Mouse (Mus musculus) retina, embryonic 14.5 days (tissue): ENCODE measurements at regions not wholly inside any gene's neighbourhood (a gene's known extent, or its start where the extent isn't known, plus 50 kb on each side); places are given as distances from the start of the nearest gene placed in this dataset.

Experiments used
- DNase-seq: peaks from one replicate; pipeline ENCODE4 v3.0.0-alpha.2; 2015; ENCODE audit warnings: low spot score

GRCm38 (mm10) chr9:115361191-115361590 is 51.0 kb upstream of the Stt3b start:
- DNase-seq: no peak

- DNase-seq: no peak
These were observed 51.7 kb upstream of the Stt3b start for GRCm38 (mm10) chr9:115361881-115362280.

GRCm38 (mm10) chr9:115362486-115362885 is 52.3 kb upstream of the Stt3b start:
- no peak for DNase-seq

DNA sequence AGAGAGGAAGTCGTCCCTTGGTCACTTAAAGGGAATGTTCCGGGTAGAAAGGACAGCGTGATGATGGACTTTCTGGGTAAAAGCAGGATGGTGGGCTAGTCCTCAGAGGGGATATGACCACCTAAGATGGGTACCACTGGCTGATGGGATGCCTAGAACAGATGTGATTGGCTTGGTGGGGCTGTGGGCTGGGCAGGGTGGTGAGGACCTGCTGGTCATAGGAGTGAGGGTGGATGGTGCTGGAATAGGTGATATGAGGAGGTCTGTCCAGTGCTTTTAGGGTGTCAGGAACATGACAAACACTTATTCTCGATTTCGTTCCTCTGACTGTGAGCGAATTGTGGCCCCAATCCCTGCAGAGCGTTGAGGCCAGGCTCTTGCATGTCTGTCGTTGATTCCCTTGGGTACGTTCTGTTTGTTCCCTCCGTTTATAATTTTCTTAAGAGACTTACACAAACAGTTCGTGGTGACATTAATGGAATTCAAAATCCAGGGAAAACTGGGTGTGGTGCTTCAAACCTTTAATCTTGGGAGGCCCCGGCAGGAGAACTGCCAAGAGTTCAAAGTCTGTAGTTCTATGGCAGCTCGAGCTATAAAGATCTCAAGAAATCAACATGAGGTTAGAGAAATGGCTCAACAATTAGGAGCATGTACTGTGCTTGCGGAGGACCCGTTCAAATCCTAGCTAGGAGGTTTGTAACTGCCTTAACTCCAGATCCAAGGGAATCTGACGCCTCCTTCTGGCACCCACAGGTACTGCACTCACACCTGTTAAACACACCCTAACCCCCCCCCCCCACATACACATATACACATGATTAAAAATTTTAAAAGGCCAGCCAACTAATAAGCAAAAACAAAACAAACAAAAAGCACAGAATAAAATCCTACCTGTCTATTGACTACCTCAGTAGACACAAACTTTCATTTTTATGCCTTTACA is 55.0 kb upstream of the Stt3b start:
- no peak for DNase-seq

- no peak for DNase-seq
These were observed 57.6 kb upstream of the Stt3b start for GRCm38 (mm10) chr9:115367808-115368207.

GRCm38 (mm10) chr9:115380276-115380675 is 70.1 kb upstream of the Stt3b start:
- no peak for DNase-seq

DNA sequence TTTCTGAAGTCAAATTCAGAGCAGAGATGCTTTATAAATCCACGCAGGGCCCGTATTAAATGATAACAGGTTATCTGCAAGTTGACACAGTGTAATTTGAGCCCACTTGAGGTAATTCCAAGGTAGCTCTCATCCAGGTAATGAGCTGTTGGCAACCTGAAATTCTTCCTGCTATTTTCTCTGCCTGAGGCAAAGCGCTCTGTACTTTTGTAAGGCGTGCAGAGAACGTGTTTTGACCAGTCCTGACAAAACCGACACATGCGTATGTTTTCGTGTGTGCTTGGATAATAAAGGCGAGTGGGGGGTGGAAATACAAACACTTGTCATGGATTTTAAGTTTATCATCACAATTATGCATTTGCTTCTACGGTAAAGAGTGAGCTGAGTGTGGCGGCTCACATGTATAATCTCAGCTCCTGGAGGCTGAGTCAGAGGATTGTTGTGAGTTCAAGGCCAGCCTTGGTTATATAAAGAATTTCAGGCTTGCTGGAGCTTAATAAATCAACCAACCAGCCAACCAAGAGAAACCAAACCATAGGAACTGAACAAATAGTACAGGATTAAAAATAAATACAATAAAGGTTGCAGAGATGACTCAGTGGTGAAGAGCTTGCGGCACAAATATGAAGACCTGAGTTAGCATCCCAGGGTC is 72.7 kb upstream of the Stt3b start:
- no peak for DNase-seq

- no peak for DNase-seq
These were observed 73.7 kb upstream of the Stt3b start for GRCm38 (mm10) chr9:115383935-115384334.

DNA sequence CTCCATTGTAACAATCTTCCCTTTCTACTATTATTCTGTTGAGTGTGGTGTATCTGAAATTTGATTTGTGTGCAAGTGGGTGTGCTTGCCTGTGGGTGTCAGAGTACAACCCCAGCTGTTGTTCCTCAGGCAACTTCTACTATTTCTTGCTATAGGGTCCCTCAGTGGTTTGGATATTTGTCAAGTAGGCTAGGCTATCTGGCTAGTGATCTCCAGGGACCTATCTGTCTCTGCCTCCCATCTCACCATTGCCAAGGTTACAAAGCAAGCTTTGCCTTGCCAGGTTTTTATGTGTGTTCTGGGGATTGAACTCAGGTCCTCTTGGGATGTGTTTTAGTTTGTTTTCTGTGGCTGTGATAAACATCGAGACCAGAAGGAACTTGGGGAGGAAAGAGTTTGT is 74.1 kb upstream of the Stt3b start:
- no peak for DNase-seq

- DNase-seq: no peak
These were observed 77.5 kb upstream of the Stt3b start for GRCm38 (mm10) chr9:115387471-115388360.

- no peak for DNase-seq
These were observed 78.1 kb upstream of the Stt3b start for GRCm38 (mm10) chr9:115388361-115388759.

GRCm38 (mm10) chr9:115389082-115389481 is 78.9 kb upstream of the Stt3b start:
- DNase-seq: no peak

DNA sequence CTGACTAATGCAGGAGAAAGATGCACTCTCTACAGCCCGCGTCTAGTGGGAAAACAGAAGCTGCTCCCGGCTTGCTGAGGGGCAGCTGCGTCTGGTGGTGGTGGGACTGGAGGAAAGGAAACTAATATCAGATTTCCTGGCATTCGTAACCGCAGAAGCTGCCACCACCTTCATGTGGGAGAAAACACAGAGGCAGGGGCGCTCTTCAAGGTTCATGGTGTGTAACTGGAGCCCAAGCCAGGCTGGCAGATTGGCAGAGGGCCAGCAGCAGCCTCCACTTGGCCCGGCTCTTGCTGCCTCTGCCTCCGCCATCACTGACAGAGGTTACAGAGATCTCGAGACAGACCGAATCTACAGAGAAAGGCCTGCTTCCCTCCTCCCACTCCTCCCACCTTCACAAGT is 80.7 kb upstream of the Stt3b start:
- DNase-seq: peak; percentile 49

GRCm38 (mm10) chr9:115395511-115395910 is 85.3 kb upstream of the Stt3b start:
- no peak for DNase-seq

- DNase-seq: no peak
These were observed 90.2 kb upstream of the Stt3b start for GRCm38 (mm10) chr9:115400461-115400860.

DNA sequence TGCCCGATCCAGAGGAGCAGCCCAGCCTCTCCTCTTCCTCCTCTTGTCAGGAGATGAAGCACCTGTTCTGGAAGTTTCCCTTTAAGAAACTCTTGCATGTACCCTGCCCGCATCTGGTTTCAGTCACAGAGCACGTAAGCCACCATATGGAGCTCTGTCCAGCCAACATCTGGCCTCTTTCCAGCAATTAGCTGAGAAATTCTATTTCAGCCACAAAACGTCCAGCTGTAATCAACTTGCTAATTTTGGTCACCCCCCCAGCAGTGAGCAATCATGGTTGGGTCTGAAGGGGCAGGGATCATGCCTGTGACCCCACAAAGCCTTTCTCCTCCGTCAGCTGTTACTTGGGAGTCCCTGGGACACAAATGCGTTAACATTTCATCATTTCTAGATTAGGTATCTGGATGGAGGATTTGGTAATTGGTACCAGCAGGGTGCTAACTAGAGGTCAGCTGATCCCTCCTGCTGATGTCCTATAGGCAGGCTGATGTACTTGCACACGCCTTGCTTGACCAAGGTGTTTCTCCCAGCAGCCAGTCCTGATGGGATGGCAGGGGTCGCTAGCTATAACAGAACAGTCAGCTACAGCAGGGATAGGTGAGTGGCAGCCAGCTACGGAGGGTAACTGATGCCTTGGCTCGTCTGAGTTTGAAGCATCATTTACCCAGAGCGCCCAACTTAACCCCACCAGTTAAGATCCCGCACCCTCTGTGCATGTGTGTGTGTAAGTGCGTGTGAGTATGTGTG is 91.4 kb upstream of the Stt3b start:
- DNase-seq: no peak

- no peak for DNase-seq
These were observed 92.4 kb upstream of the Stt3b start for GRCm38 (mm10) chr9:115402661-115403060.

GRCm38 (mm10) chr9:115403354-115403968 is 93.2 kb upstream of the Stt3b start:
- no peak for DNase-seq

DNA sequence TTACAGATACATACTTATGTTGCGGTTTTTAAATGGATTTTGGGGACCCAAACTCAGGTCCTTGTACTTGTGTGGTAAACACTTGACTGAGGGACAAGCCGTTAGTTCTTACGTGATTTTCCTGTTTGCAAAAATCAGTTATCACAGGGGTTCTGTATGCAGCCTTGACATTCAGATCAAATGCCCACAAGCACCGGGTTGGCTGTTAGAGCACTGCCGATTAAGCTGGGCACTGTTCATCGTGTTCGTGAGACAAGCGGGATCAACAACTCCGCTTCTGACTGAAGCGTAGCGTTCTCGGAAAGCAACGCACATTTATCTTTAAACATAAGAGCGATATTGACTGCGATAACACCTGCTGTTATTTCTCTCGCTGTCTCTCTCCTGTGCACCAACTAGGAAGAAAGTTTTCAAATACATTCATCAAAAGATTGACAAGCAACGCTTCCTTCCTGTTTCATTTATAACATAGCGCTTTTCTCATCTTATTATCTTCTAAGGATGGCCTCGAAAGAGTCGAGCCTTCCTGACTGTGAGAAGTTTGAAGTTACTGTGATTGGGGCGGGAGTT is 97.8 kb upstream of the Stt3b start:
- DNase-seq: no peak

- no peak for DNase-seq
These were observed 98.7 kb upstream of the Stt3b start for GRCm38 (mm10) chr9:115408886-115409285.

DNA sequence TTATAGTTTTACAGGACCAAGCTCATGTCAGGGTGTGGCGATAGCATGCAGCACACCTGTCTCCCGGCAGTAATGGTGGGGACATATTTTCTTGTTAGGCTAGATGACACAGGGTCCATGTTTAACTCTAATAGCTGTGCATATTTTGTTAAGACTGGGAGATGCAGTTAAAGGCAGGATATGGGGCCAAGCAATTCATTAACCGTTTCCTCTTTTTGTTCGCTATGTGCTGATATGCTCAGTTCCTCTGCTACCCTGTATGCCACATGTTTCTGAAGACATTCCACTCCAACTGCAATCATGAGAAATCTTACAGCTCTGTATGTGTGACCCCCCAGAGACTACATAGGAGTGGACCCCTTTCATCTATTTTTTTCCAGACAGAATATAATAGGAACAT is 104.0 kb upstream of the Stt3b start:
- no peak for DNase-seq
